Mouse (Mus musculus): ENCODE measurements around the gene Nhlrc3. TPM values are rescaled to one million over a fixed set of nuclear protein-coding genes. Genes with fewer than 3 reads are reported as not detected.
A peak's percentile ranks its signal among the peaks of the same experiment; 100 is the strongest.

Gene Nhlrc3
- total RNA-seq, 2 experiments from 2014 or later = 4.5 to 4.8 TPM

- DNase-seq = no peak
Observed at GRCm38 (mm10) chr3:53454561-53454960, 8.6 kb downstream of the Nhlrc3 start.

GRCm38 (mm10) chr3:53454005-53454404, 9.1 kb downstream of the Nhlrc3 start:
- DNase-seq = no peak

- no peak for DNase-seq
Observed at GRCm38 (mm10) chr3:53453346-53453745, 9.8 kb downstream of the Nhlrc3 start.

- DNase-seq = no peak
Observed at GRCm38 (mm10) chr3:53452351-53452750, 10.8 kb downstream of the Nhlrc3 start.

- DNase-seq = peak in 1 of 2 experiments; percentile 3
Observed at GRCm38 (mm10) chr3:53450666-53451065, 12.5 kb downstream of the Nhlrc3 start.

GRCm38 (mm10) chr3:53448208-53448607, 14.9 kb downstream of the Nhlrc3 start:
- DNase-seq = peak; percentile 75 to 82

GRCm38 (mm10) chr3:53446801-53447200, 16.3 kb downstream of the Nhlrc3 start:
- peak in 1 of 2 experiments; percentile 1 for DNase-seq

GRCm38 (mm10) chr3:53445540-53445939, 17.6 kb downstream of the Nhlrc3 start:
- DNase-seq = peak in 1 of 2 experiments; percentile 0

- no peak for DNase-seq
Observed at GRCm38 (mm10) chr3:53436550-53436949, 26.6 kb downstream of the Nhlrc3 start.

- DNase-seq = no peak
Observed at GRCm38 (mm10) chr3:53434610-53435009, 28.5 kb downstream of the Nhlrc3 start.

GRCm38 (mm10) chr3:53423576-53423975, 39.6 kb downstream of the Nhlrc3 start:
- no peak for DNase-seq

- DNase-seq = no peak
Observed at GRCm38 (mm10) chr3:53422691-53423090, 40.4 kb downstream of the Nhlrc3 start.

- no peak for DNase-seq
Observed at GRCm38 (mm10) chr3:53421656-53422055, 41.5 kb downstream of the Nhlrc3 start.

- DNase-seq = no peak
Observed at GRCm38 (mm10) chr3:53417701-53418100, 45.4 kb downstream of the Nhlrc3 start.

GRCm38 (mm10) chr3:53416036-53416506, 47.1 kb downstream of the Nhlrc3 start:
- no peak for DNase-seq

- peak in 1 of 2 experiments; percentile 2 for DNase-seq
Observed at GRCm38 (mm10) chr3:53413959-53414358, 49.2 kb downstream of the Nhlrc3 start.

GRCm38 (mm10) chr3:53413465-53413864, 49.7 kb downstream of the Nhlrc3 start:
- DNase-seq = no peak

- no peak for DNase-seq
Observed at GRCm38 (mm10) chr3:53412259-53412658, 50.9 kb downstream of the Nhlrc3 start.

GRCm38 (mm10) chr3:53410031-53410430, 53.1 kb downstream of the Nhlrc3 start:
- DNase-seq = no peak

- no peak for DNase-seq
Observed at GRCm38 (mm10) chr3:53407145-53407544, 56.0 kb downstream of the Nhlrc3 start.

All from heart, adult 18-20 months (tissue).